Mouse (Mus musculus) G1E (cell line): Measurements from ENCODE around the gene F2. TPM values are rescaled to one million over a fixed set of nuclear protein-coding genes. Genes with fewer than 3 reads are reported as not detected.

Experiments
- ATAC-seq: 2 replicates; pipeline ENCODE4 v1.8.0; 2016; ENCODE audit warnings: mild to moderate bottlenecking; ENCODE audit not compliant: insufficient number of reproducible peaks, poor library complexity, low FRiP score, severe bottlenecking; ENCODE audit errors: extremely low read depth
- DNase-seq: peaks from one replicate; pipeline ENCODE4 v3.0.0; 2012; ENCODE audit warnings: low spot score
- H3K27me3 ChIP-seq: 2 replicates; pipeline ENCODE4 v1.6.1; 2012; ENCODE audit warnings: mild to moderate bottlenecking, low read length, inconsistent platforms; ENCODE audit not compliant: insufficient read depth
- H3K36me3 ChIP-seq: replicated peaks from 2 replicates; pipeline ENCODE3; 2012; ENCODE audit warnings: mild to moderate bottlenecking, inconsistent platforms
- H3K4me1 ChIP-seq: 2 replicates; pipeline ENCODE4 v1.6.1; 2012; ENCODE audit warnings: low read depth, low read length, inconsistent platforms, mixed read lengths; ENCODE audit not compliant: insufficient read depth
- H3K4me3 ChIP-seq: 2 replicates; pipeline ENCODE4 v1.5.1; 2012; ENCODE audit warnings: low read depth, mild to moderate bottlenecking, inconsistent platforms, low read length, moderate library complexity, mixed read lengths
- H3K9me3 ChIP-seq: replicated peaks from 2 replicates; pipeline ENCODE4 v1.6.1; 2012; ENCODE audit warnings: inconsistent platforms
- CTCF ChIP-seq: IDR thresholded peaks from 2 replicates; pipeline ENCODE4 v1.5.1; 2012; ENCODE audit warnings: low read depth, low read length, inconsistent platforms, mixed read lengths
- GATA1 ChIP-seq: IDR thresholded peaks from 2 replicates; pipeline ENCODE4 v1.6.1; 2012; ENCODE audit warnings: borderline replicate concordance, low read length, inconsistent platforms, mixed read lengths
- GATA2 ChIP-seq: IDR thresholded peaks from 2 replicates; pipeline ENCODE4 v1.6.1; 2012; ENCODE audit warnings: low read depth, low read length, inconsistent platforms, borderline replicate concordance
- POLR2AphosphoS5 ChIP-seq: IDR thresholded peaks from 2 replicates; pipeline ENCODE4 v1.6.1; 2012; ENCODE audit warnings: low read depth, low read length, inconsistent platforms; ENCODE audit not compliant: insufficient replicate concordance
- TAL1 ChIP-seq: conservative IDR thresholded peaks from 2 replicates; pipeline ENCODE4 v1.6.1; 2012; ENCODE audit warnings: low read depth, low read length, inconsistent platforms, mixed read lengths
- polyA plus RNA-seq: library from polyadenylated mRNA; stranded (reverse); fragments of >175 nt; gene quantifications from 2 replicates; pipeline ENCODE4 v1.2.3, GENCODE M21; 2012
- total RNA-seq, 2 experiments: library from RNA; stranded (forward) in 1 of 2; stranded (reverse) in 1 of 2; fragments of 200-1000 nt in 1 of 2; fragments of >200 nt in 1 of 2; fragmentation: Nextera tagmentation in 1 of 2; gene quantifications; 2 replicates each; pipeline ENCODE4 v1.2.3; 2014 to 2017

The F2 gene
- total RNA-seq (2014; fragmentation: Nextera tagmentation) (not detected in 2 replicates), total RNA-seq (2017) (0.06 and 0.11 TPM in 2 replicates), polyA plus RNA-seq (0.09 TPM in 2 replicates)

GRCm38 (mm10) chr2:91636229-91636628 is at the start of gene F2:
TSS of gene F2 (minus strand) at chr2:91636414.
- peaks cover 64% of the 10 kb centered on the region for H3K4me1 ChIP-seq
- no peaks in the 10 kb centered on the region for H3K9me3 ChIP-seq
- ATAC-seq (no peak), DNase-seq (no peak)
- H3K4me3 ChIP-seq: peak within 1 kb of the TSS; percentile 60; the same call in 1 of the 2 replicates
- H3K36me3 ChIP-seq: peaks cover 1% of the 10 kb centered on the region
- H3K27me3 ChIP-seq: no peaks in the 10 kb centered on the region
- TF ChIP-seq GATA1 (no peak), POLR2AphosphoS5 (no peak), GATA2 (no peak), CTCF (no peak), TAL1 (no peak)

- H3K36me3 ChIP-seq: peaks cover 94% of the 10 kb centered on the region
- no peak for TF ChIP-seq TAL1
- no peak for TF ChIP-seq POLR2AphosphoS5
- no peak for TF ChIP-seq GATA2
- TF ChIP-seq GATA1: no peak
- no peak for TF ChIP-seq CTCF
- no peak for ATAC-seq
- no peaks in the 10 kb centered on the region for H3K27me3 ChIP-seq
- H3K9me3 ChIP-seq: no peaks in the 10 kb centered on the region
- no peak for DNase-seq
- H3K4me1 ChIP-seq: no peaks in the 10 kb centered on the region
- H3K4me3 ChIP-seq: no peak overlapping the region
Observed at GRCm38 (mm10) chr2:91683919-91684318, 47.7 kb upstream of the F2 start.

GRCm38 (mm10) chr2:91682850-91683249 is 46.6 kb upstream of the F2 start:
- Histone ChIP-seq H3K36me3 (peaks cover 95% of the 10 kb centered on the region), H3K9me3 (no peaks in the 10 kb centered on the region), H3K27me3 (no peaks in the 10 kb centered on the region), H3K4me1 (no peaks in the 10 kb centered on the region), H3K4me3 (no peak overlapping the region)
- no peak for TF ChIP-seq GATA2
- no peak for TF ChIP-seq POLR2AphosphoS5
- TF ChIP-seq CTCF: no peak
- TF ChIP-seq TAL1: no peak
- no peak for TF ChIP-seq GATA1
- DNase-seq (peak; percentile 12), ATAC-seq (no peak)

GRCm38 (mm10) chr2:91676961-91677360 is 40.7 kb upstream of the F2 start:
- H3K4me3 ChIP-seq: no peak overlapping the region
- ATAC-seq (no peak), DNase-seq (no peak)
- peaks cover 98% of the 10 kb centered on the region for H3K36me3 ChIP-seq
- H3K9me3 ChIP-seq: no peaks in the 10 kb centered on the region
- H3K27me3 ChIP-seq: no peaks in the 10 kb centered on the region
- no peaks in the 10 kb centered on the region; the same call in 1 of the 2 replicates for H3K4me1 ChIP-seq
- no peak for TF ChIP-seq TAL1
- no peak for TF ChIP-seq GATA2
- no peak for TF ChIP-seq GATA1
- no peak for TF ChIP-seq CTCF
- no peak for TF ChIP-seq POLR2AphosphoS5

- no peak for TF ChIP-seq GATA1
- TF ChIP-seq POLR2AphosphoS5: no peak
- no peak for TF ChIP-seq TAL1
- TF ChIP-seq CTCF: no peak
- TF ChIP-seq GATA2: no peak
- Histone ChIP-seq H3K36me3 (peaks cover 98% of the 10 kb centered on the region), H3K4me1 (no peaks in the 10 kb centered on the region; the same call in 1 of the 2 replicates), H3K4me3 (no peak overlapping the region), H3K9me3 (no peaks in the 10 kb centered on the region), H3K27me3 (no peaks in the 10 kb centered on the region)
- ATAC-seq (no peak), DNase-seq (no peak)
Observed at GRCm38 (mm10) chr2:91676420-91676819, 40.2 kb upstream of the F2 start.

- no peak for DNase-seq
- no peaks in the 10 kb centered on the region for H3K27me3 ChIP-seq
- ATAC-seq: no peak
- peaks cover 96% of the 10 kb centered on the region for H3K36me3 ChIP-seq
- H3K4me3 ChIP-seq: no peak overlapping the region
- H3K9me3 ChIP-seq: no peaks in the 10 kb centered on the region
- TF ChIP-seq GATA2 (no peak), GATA1 (no peak), POLR2AphosphoS5 (no peak), TAL1 (no peak), CTCF (no peak)
- no peaks in the 10 kb centered on the region; the same call in 1 of the 2 replicates for H3K4me1 ChIP-seq
Observed at GRCm38 (mm10) chr2:91674895-91675294, 38.7 kb upstream of the F2 start.
